Mouse (Mus musculus) left cerebral cortex, adult 11 months (tissue): ENCODE measurements at regions not wholly inside any gene's neighbourhood (a gene's known extent, or its start where the extent isn't known, plus 50 kb on each side); places are given as distances from the start of the nearest gene placed in this dataset.
A peak's percentile ranks its signal among the peaks of the same experiment; 100 is the strongest.

Experiments used
- DNase-seq: peaks from one replicate; pipeline ENCODE4 v3.0.0; 2022; ENCODE audit warnings: low spot score

DNA sequence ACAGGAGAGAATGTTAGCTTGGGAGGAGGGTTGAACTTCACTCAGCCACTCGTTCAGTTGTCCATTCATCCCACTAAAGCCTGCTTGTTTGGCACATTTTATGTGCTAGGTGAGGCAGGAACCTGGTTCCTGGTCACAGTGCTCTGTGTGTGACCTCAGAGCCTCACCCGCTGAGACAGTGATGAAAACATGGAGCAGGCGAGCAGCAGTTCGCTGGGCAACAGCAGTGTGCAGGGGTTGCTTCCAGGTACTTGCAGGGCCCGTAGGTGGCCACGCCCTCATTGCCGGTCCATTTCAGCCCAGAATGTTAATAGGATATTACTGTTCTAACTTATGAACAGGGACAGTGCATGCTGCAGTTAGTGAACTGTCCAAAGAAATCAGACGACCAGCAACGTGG is 285.7 kb downstream of the Rngtt start:
- no peak for DNase-seq

DNA sequence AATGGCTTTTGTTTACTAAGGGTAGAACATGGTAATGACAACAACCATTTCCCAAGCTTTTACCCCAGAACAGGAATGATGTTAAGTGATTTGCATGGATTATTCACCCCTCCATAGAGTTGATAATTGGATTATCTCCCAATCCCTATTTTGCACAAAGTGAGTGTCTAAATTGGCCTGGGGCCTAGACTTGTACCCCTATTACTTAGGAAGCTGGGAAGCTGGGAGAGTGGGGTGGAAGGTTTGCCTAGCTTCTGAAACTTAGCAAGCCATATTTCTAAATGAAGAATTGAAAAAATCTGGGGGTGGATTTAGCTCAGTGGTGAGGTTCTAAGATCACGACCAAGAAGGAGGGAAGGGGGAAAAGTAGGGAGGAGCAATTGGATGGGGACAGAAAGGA is 289.9 kb downstream of the Rngtt start:
- DNase-seq = no peak

DNA sequence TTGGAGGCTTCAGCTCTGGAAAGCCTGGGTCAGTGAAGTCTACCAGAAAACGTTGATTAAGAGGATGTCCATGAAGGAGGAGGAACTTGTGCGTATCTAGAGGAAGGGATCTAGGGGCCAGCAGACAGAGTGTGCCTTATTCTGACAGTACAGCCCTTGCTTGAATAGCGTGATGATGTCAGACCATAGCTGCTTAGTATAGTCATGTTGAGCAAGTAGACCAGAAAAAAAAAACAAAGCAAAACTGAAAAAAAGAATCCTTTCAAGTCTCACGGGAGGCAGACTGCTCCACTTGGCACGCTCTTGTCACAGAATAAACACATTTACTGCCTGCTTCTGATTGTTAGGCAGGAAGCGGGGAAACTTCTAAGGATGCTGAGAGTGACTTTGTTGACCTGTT is 290.7 kb downstream of the Rngtt start:
- no peak for DNase-seq

DNA sequence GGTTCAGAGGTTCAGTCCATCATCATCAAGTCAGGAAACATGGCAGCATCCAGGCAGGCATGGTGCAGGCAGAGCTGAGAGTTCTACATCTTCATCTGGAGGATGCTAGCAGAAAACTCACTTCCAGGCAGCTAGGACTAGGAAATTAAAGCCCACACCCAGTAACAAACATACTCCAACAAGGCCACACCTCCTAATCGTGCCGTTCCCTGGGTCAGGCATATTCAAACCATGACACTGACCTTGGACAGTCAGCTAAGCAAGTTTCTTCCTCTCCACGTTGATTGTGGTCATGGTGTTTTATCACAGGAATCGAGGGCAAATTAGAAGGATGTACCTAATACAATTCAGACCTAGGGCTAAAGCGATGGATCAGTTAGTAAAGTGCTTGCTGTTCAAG is 294.5 kb downstream of the Rngtt start:
- DNase-seq = no peak

DNA sequence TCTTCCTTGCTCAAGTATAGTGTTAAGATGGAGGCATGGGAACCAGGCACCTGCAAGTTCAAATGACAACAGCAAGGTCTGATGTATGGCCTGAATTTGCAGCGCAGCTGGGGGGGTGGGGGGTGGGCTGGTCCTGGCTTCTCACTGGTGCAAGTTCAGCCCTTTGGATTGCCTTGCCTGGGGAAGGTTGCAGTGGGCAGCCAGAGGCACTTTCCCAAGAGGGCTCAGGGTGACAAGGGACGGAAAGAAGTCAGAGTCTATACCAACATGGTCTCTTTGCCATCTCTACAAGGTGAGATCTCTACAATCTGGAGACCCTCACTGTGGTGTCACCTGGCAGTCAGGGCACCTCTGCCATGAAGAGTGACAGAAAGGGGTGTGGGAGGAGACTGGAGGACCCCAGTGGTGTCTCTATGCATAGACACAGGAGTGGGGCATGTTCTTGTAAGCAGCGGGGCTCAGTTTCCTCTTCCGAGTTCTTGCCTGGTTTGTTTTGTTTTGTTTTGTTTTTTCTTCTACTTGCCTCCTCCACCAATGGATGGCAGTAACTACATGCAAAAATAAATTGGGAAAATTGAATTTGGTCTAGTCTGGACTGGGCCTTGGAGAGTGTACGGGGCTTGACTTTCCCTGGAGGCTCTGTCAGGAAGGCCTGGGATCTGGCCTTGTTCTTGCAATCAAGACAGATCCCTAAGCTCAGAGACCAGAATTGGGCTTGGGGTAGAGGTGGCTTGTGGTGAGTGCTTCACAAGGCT is 284.4 kb upstream of the Cnr1 start:
- no peak for DNase-seq

DNA sequence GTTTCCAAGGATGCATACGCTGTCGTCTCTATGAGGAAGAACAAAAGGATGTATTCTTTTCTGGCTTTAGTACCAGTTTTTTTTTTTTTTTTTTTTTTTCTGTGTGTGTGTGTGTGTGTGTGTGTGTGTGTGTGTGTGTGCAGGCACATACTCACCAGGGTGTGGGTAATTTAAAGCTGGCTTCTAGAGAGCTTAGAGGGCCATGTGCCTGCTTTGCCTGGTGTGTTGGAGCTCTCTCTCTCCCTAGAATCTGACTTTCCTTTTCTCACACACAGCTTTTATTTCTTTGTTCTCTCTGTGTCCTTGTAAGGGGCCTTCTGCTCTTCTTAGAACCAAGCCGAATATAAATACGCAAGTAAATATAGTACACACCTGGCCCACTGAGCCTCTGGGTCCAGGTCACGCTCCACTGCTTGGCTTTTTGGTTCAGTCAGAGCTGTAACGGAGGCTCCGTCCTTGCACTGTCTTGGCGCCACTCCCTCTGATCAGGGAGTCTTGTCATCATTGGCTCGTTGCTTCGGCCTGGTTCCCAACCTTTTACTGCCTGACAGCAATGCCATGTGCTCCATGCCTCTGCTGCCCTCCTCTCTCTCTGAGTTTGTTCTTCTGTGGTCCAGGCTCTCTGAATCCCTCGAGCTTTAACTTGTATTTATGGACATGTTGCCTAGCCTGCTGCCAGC is 283.7 kb upstream of the Cnr1 start:
- DNase-seq = no peak

DNA sequence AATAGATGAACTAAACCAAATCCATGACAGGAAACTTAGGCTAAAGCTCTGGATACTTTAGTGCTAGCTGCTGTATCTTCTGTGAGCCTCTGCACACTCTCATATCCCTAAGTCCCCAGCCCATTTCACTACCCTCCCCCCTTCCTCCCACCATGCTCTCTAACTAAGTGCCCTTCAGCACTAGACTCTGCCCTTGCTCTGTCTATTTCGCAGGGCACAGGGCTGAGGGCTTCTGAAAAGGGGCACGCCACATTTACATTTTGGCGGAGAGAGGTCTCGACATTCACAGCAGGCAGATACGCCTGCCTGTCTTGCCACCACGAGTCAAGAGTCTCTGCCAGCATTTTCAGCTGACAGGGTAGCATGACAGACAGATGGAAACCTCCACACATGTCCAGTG is 282.5 kb upstream of the Cnr1 start:
- no peak for DNase-seq

DNA sequence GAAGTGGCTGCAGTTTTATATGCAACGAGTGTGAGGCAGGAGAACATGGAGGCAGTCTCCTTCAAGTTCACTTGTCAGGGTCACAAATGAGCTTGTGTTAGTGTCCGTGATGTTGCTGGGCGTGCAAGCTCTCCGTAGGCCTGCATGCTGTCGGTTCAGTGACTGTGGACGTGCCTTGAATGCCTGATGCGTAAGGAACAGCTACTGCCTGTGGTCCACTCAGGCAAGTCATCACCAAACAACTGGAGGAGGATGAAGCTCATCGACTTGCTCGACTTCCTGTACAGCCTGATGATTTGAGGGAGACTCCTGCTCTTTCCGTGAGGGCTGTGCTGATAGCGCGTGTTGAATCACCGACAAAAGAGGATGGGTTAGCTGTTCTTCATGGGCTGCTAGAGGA is 281.9 kb upstream of the Cnr1 start:
- DNase-seq = no peak

DNA sequence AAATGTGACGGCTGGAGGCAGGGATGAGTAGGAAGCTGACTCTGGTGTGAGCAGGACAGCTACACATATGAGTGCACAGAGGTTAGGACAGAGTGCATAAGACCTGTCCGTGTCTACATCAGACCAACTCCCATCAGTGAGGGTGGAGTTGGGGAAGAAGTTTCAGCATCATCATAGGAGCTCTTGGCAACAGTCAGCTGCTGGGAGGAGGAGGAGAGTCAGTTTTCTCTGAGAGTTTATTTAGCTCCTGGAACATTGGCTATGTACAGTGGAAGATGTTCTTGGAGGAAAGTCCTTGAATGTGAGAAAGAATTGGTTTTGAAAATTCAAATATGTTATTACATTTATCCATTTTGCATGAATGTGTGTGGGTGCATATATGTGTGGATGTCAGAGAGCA is 279.2 kb upstream of the Cnr1 start:
- DNase-seq = no peak

DNA sequence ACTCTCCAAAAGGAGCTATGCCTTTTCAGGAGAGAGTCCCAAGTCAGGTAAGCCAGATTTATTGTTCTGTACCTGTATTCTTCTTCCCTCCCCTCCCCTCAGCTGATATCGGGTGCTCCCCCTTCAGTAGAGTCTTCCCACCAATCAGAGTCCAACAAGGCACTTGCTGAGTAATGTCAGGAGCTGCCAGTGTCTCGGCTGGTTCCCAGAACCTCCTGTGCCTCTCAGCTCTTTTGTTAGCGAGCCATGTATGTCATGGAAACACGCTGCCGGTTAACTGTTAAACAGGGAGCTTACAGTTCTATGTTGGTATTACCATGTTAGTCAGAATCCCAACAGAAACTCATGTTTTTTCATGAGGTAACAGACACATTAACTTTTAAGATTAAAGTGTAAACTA is 273.1 kb upstream of the Cnr1 start:
- DNase-seq = no peak

DNA sequence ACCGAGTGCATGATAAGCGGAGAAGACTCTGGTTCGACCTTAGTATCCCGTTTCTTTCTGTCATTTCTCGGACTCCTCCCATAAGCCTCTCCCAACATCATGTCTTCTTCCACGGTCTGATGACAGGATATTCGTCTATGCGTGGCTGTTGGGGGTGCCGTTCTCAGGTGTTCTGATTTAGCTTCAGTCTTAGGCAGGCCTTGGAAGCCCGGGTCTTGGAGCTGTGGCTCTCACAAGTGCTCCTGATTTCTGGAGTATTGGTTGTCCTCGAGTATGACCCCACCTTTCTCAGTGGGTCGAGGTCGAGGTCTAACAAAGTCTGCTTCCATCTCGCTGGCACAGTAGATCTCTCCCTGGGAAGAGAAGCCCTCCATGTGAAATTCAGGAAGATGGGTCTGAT is 264.6 kb upstream of the Cnr1 start:
- DNase-seq = no peak

DNA sequence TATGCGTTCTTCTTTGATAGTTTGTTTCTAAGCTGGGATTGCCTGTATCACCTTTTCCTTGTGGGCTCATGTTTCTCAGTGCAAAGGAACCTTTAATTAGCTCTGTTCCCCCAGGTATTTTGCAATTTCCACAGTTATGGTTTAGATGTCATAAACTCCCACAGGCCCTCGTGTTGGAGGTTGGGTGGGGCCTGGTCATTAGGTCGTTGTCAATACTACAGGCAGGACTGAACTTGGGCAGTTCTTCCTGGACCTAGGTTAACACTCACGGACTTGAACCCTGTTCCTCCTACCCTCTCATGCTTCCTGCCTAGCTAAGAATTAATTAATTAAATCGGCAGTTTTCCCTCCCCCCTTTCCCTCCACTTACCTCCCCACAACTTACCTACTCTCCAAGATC is 263.8 kb upstream of the Cnr1 start:
- DNase-seq = no peak

DNA sequence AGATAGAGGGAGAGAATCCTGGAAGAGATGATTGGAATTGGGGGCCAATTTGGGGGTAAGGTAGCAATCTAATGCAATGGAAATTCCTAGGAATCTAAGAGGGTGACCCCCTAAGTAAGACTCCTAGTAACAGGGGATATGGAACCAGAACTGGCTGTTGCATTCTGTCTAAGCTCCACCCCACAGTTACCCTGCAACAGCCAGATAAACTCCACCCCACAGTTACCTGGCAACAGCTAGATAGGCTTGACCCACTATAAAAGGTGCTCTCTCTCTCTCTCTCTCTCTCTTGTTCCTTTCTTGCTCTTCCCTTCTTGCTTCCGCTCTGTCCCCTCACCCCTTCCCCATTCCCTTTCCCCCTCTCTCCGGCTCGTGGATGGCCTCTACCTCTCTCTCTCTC is 262.5 kb upstream of the Cnr1 start:
- DNase-seq = no peak

DNA sequence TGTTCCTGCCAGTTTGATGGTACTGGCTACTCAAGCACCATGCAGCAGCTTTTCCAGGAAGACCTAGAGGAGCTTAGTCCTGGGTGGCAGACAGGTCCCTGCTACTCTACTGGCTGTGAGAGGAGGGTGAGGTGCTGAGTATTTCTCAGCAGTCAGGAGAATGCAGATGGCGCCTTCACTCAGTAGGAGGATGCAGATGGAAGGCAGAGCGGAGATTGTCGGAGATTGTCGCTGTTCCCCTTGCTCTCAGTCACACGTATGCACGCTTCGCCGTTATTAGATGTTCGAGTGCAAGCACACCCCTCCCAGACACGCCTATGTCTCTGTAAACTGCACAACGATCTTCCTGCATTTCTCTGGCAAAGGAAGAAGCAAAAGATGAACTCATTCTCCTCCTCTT is 261.4 kb upstream of the Cnr1 start:
- no peak for DNase-seq

DNA sequence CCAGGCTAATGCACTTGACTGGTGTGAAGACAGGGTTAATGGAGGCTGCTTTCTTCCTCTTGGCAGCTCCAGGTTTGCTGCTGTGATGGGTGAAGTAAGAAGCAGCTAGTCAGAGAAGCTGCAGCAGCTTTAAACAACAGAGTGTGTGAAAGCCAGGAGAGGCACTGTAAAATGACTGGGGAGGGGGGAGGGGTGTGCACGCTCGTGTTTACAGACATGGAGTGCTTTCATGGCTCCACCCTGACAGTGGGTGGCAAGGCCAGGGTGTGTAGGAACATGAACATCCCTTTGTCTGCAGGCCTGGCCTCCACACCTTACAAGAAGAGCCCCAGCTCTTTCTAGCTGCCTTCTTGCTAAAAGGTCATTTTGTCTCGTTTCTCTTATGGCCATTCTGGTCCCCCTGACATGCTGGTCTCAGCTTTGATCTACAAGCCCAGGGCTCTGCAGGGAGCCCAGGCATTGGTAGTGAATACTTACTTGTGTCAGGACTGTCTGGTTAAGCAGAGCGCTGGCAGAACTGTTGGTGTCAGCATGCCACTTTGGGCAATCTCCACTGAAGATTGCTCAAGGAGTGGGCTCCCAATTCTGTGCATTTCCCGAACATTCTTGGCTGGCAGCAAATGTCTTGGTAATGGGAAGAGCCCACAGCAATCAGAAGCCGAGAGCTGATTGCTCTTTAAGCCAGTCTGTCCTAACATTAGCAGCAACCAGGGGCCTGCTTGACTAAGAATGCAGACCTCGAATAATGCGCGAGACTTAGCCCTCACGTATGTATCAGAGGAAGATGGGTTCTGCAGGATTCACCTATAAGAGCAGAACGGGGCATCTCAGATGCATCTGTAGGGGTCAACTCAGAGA is 260.5 kb upstream of the Cnr1 start:
- DNase-seq = no peak

DNA sequence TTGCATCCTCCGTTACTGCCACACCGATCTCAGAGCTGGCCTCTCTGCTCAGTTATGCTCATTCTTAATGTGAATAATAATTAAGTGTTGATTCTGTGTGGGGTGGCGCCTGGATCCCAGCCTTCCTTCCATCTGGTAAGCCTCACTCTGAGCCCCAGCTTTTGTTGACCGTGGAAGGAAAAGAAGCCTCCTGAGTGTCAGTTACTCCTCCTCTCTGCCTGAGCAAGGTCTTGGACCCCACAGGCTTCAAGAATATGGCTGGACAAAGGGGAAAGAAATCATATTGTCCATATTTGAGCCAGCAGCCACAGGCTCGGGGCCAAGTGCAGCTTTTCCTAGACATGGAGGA is 259.9 kb upstream of the Cnr1 start:
- no peak for DNase-seq

DNA sequence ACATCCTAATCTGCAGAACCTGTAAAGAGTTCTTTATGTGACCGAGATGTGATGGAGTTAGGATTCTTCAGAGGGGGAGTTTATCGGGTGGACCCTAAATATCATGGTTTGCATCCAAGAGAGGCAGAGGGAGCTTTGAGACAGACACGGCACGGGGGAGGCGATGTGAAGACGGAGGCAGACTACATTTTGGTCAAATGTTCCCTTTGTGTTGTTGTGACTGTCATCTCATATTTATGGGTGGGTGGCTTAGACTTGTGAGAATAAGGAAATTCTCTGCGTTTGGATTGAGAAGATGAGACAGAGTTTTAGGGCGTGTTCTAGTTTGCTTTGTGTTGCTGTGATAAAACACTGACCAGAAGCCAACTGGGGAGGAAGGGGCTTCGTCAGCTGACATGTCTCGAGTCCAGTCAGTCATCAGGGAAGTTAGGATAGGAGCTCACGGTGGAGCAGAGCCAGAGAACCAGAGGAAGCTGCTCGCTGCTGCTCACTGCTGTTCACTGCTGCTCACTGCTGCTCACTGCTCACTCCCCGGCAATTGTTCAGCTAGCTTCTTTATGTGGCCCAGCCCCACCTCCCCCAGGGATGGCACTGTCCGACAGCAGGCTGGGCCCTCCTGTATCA is 259.0 kb upstream of the Cnr1 start:
- DNase-seq = no peak

DNA sequence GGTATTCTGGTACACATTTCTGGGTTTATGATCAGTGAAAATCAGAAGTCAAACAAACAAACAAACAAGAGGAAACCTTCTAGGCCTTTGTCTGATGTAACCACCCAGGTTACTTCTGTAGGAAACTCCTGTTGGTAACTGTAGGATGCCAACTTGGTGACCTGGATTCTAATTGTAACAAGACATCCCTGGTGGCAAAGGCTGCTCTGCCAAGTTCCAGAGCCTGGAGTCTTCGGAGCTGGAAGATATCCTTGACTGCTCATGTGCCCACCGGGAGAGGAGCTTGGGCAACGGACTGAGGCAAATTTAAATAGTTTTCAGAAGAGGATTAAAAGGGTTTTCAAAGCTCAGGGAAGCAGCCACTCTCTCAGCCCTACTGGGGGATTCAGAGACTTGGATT is 256.0 kb upstream of the Cnr1 start:
- DNase-seq = no peak

DNA sequence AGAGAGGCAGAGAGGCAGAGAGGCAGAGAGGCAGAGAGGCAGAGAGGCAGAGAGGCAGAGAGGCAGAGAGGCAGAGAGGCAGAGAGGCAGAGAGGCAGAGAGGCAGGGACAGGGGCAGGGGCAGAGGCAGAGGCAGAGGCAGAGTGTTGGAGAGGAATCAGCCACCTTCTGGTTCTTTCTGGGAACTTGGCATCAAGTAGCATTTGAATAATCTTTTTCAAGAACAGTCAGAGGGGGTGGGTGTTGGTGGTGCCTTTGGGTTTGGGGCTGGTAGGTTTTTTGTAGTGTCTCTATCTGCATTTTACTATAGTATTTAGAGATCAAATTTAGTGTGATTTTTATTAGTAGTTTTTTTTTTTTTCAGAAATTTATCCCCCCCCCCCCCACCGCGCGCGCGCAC is 249.3 kb upstream of the Cnr1 start:
- DNase-seq = no peak

DNA sequence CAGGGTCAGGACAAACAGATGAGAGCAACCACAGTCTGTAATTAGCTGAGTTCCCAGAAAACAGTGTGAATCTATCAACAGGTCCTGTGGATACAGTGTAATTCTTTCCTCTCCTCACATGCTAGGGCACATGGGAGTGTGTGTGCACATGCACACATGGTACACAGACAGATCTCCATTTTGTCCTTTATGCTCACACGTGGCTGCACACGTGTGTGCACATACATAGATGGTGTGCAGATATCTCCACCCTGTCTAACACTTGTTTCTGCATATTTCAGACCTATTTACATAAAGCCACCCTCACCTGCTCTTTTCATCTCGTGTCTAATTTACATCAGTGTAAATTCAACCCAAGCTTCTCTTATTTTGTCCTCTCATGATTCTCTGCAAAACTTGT is 245.0 kb upstream of the Cnr1 start:
- DNase-seq = no peak

DNA sequence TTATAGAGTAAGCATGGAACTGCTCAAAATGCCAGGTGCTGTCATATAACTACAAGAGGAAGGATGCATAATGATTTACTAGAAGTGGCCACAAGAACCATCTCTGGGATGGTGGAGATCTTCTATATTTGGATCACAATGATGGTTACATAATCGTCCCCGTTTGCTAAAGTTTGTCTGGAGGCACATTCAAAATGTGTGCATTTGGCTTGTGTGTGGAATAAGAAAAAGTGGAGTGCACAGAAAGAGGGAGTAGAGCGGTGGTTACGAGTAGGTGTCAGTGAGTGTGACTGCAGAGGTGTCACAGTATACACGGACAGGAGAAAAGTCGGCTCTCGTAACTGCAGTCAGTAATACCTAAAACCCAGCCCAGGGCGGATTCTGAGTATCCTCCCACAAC is 238.3 kb upstream of the Cnr1 start:
- peak; percentile 31 for DNase-seq

DNA sequence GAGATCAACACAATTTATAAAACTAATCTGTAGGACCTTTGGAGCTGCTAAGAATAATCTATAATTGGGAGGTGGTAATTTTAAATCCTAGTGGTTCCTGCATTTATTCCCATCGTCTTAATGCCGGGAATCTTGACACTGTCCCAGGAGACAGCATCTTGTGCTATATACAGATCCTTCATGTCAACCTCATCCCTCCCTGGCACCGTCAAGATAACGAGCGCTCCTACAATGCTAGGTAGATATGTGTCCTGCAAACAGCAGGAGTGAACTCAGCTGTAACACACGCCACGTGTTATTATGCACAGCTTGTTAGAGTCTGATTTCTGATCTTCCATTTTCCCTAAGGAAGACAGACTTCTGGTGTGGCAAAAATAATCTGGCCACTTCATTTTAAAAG is 237.0 kb upstream of the Cnr1 start:
- DNase-seq = no peak

DNA sequence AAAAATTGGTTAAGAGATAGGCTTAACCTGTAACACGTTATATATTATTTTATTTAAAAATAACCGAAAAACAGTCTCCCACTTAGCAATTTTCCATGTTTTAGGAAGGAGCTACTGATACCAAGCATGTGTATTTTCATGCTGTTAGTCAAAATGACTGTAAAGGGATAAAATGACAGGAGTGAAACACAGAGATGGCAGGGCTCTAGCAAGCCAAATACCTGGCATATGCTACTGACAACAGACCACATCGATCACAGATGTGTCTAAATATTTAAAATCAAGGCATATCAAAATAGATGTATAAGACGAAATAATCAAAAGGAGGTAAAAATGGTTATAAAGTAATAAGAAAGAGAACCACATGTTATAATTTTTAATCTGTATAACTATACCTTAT is 231.0 kb upstream of the Cnr1 start:
- DNase-seq = no peak
